ENCODE assay signal across 8 mouse cellular contexts in genomic region chr17:25808789-25809605, GRCm38 (mm10). TPM values are rescaled to one million over a fixed set of nuclear protein-coding genes. Genes with fewer than 3 reads are reported as not detected.
DNase-seq lines count a peak whose midpoint lies in the region; ATAC-seq and TF ChIP-seq lines count a peak whose summit lies in the region.

TSS of gene Fbxl16 (plus strand) at chr17:25809085.

- WGBS in forebrain, embryonic 10.5 days, result under 1% methylated on average over 96 of the region's 100 CpGs
- WGBS in liver, embryonic 16.5 days (ENCODE audit: insufficient replicate concordance), result under 1% methylated on average over 91 of the region's 100 CpGs

- H3K36me3 ChIP-seq in E14TG2a.4 (ENCODE audit: insufficient read depth, low read length), result no peaks in the 10 kb centered on the region
- H3K36me3 ChIP-seq in forebrain, embryonic 10.5 days (replicated peaks), result no peaks in the 10 kb centered on the region
- H3K36me3 ChIP-seq in liver, embryonic 16.5 days (ENCODE audit: control insufficient read depth, insufficient read depth), result no peaks in the 10 kb centered on the region

- intact Hi-C loops in heart, postnatal 14 days (cut with DNase I), result no loop called here

- H3K27ac ChIP-seq in forebrain, embryonic 10.5 days, result peak within 1 kb of the TSS; percentile 94
- H3K27ac ChIP-seq in liver, embryonic 16.5 days (ENCODE audit: low read length), result no peak within 1 kb of the TSS

- H3K27me3 ChIP-seq in E14TG2a.4 (ENCODE audit: insufficient read depth, low read length), result peaks cover 67% of the 10 kb centered on the region
- H3K27me3 ChIP-seq in forebrain, embryonic 10.5 days (ENCODE audit: poor library complexity, severe bottlenecking), result peaks cover 69% of the 10 kb centered on the region
- peaks cover 55% of the 10 kb centered on the region for H3K27me3 ChIP-seq in liver, embryonic 16.5 days (ENCODE audit: control insufficient read depth, insufficient read depth, low read depth, low read length)

- H3K4me3 ChIP-seq in E14TG2a.4 (replicated peaks; ENCODE audit: low read length), result peak within 1 kb of the TSS; percentile 92
- H3K4me3 ChIP-seq in forebrain, embryonic 10.5 days, result peak within 1 kb of the TSS; percentile 88
- H3K4me3 ChIP-seq in liver, embryonic 16.5 days (ENCODE audit: low read depth, low read length), result peak within 1 kb of the TSS; percentile 56

- H3K9ac ChIP-seq in liver, embryonic 16.5 days (ENCODE audit: low read depth, low read length), result peak within 1 kb of the TSS; percentile 8; the same call in 1 of the 2 replicates

- ATAC-seq in liver, embryonic 16.5 days (ENCODE audit: low read depth), result peak; percentile 66; the same call in 1 of the 2 replicates

- peaks cover 18% of the 10 kb centered on the region for H3K4me1 ChIP-seq in E14TG2a.4 (replicated peaks; ENCODE audit: low read depth, low read length)
- H3K4me1 ChIP-seq in forebrain, embryonic 10.5 days, result peaks cover 47% of the 10 kb centered on the region
- H3K4me1 ChIP-seq in liver, embryonic 16.5 days (ENCODE audit: control insufficient read depth, low read depth, low read length), result peaks cover 9% of the 10 kb centered on the region

- 0 out of 2 replicates have a peak, but pooled peaks cover 8% of the 10 kb centered on the region for H3K9me3 ChIP-seq in E14TG2a.4 (ENCODE audit: low read length)
- H3K9me3 ChIP-seq in forebrain, embryonic 10.5 days, result no peaks in the 10 kb centered on the region
- H3K9me3 ChIP-seq in liver, embryonic 16.5 days (replicated peaks; ENCODE audit: control insufficient read depth, low read length), result no peaks in the 10 kb centered on the region

- TF ChIP-seq CTCF in E14TG2a.4 (conservative IDR thresholded peaks at IDR 0.05; ENCODE audit: low read length), result no peak

- DNase-seq in adrenal gland, postnatal 4 days (ENCODE audit: low spot score in 2 of 2), result peak in 1 of 2 experiments; percentile 55
- peak; percentile 85 for DNase-seq in forebrain, embryonic 10.5 days (ENCODE audit: extremely low spot score, low spot score)
- DNase-seq in heart, postnatal 14 days, result peak; percentile 66 to 69
- DNase-seq in layer of hippocampus, adult 18-20 months (ENCODE audit: low spot score in 2 of 2), result peak; percentile 91 to 94
- DNase-seq in retina, adult 2 months (ENCODE audit: low read depth, low spot score), result peak; percentile 88
- no peak for DNase-seq in adipocyte (ENCODE audit: low spot score)

- H3K4me2 ChIP-seq in liver, embryonic 16.5 days (ENCODE audit: low read depth, low read length), result peak within 1 kb of the TSS; percentile 67

RNA-seq across cellular contexts. Expression of gene Fbxl16, which starts in this region (rescaled TPM):
- 10 to 100 TPM; 24.8 to 26.9 TPM for total RNA-seq in adrenal gland, postnatal 4 days (2021)
- 7.2 and 7.3 TPM in 2 replicates for polyA plus RNA-seq in forebrain, embryonic 10.5 days (2016; fragmentation: Nextera tagmentation; extraction: Ambion mirVana)
- total RNA-seq in heart, postnatal 14 days (2021), result 1 to 10 TPM in 1 of 2 experiments, under 1 TPM in 1; 1.00 to 1.2 TPM
- total RNA-seq in layer of hippocampus, adult 18-20 months (2021), result 100 to 1,000 TPM; 664 to 720 TPM
- polyA plus RNA-seq in liver, embryonic 16.5 days (2015; fragmentation: Nextera tagmentation; extraction: Ambion mirVana), result 0.09 and 0.17 TPM in 2 replicates

Comparison
In these comparisons a context has a peak if more than half of its experiments do, and no peak if none do; other contexts are left out.
1. RNA of gene Fbxl16 (total RNA-seq): 664 to 720 TPM in layer of hippocampus, adult 18-20 months; 24.8 to 26.9 TPM in adrenal gland, postnatal 4 days and 1.00 to 1.2 TPM in heart, postnatal 14 days; every median in the first group is over 10 times any median in the second.
2. Peak in ATAC-seq, H3K4me3 ChIP-seq, H3K9ac ChIP-seq and H3K4me2 ChIP-seq in liver, embryonic 16.5 days; RNA of the gene not detected or under 1 TPM.
3. Peak in every context shown above with its lines, with median percentiles within 50 percentile points of each other: H3K4me3 ChIP-seq.